Mouse (Mus musculus) small intestine, adult 2 months (tissue): ENCODE data around the gene Asb7.

ENCODE experiments used
- CTCF ChIP-seq: fragments of 200-500 bp; IDR thresholded peaks from 2 replicates; pipeline ENCODE4 v1.5.1; 2012; ENCODE audit warnings: low read depth, mild to moderate bottlenecking, control low read depth, inconsistent platforms, low read length, moderate library complexity, mixed read lengths; ENCODE audit not compliant: insufficient replicate concordance, insufficient read length; ENCODE audit errors: extremely low read depth
- POLR2A ChIP-seq: fragments of 200-500 bp; IDR thresholded peaks from 2 replicates; pipeline ENCODE4 v1.6.1; 2012; ENCODE audit warnings: low read depth, mild to moderate bottlenecking, control low read depth, inconsistent platforms, low read length, moderate library complexity

DNA sequence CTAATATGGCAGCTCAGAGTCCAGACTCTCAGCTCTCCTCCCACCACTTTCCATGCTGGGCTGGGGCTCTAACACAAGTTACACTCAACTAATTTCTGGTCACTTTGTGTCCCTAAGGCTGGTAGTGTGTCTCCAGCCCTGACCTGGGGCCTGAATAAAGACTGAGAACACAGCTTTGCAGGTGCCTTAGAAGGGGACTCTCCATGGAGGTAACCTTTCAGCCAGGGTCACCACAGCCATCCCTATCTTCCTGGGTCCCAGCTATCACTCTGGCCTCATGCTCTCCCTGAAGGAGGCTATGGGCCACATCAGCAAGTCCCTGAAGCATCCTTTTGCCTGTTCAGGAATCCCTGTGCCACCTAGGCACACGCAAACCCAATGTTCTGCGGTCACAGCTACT is 43.7 kb downstream of the Asb7 start:
- no peak for TF ChIP-seq CTCF
- TF ChIP-seq POLR2A: no peak
